13 mouse cellular contexts compared by ENCODE assay signal in the genomic region with DNA sequence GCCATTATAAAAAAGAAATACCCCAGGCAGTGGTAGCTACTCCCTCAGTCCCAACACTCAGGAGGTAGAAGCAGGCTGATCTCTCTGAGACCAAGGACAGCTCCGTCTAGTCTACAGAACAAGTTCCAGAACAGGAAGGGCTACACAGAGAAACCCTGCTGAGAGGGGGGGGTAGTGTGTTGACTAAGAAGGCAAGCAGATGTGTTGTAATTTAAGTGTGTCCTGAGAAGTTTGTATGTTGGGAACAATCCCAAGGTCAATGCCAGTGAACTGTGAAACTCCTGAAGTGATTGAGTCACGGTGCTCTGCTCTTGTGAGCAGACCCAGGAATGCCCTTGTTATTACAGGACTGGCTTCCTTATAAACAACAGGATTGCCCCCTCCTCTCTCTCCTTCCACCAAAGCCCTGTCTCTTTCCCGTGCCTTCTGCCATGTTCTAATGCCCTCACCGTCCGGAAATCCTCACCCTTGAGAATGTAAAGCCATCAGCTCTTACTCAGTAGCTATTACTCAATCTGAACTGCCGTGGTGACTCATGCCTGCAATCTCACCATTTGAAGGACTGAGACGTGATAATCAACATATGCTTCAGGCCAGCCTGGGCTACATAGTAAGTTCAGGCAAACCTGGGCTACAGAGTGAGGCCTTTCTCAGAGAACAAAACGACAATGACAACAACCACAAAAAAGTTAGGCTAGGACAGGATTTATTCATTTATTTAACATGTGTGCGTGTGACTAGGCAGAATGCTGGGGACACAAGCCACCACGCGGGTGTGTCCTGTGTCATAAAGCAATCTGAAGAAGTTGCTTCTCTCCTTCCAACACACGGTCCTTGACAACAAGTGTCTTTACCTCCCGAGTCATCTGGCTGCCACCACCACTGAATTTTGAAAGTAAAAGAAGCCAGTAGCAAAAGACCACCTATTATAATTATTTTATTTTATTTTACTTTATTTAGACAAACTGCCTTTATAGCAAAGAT. TPM values are rescaled to one million over a fixed set of nuclear protein-coding genes. Genes with fewer than 3 reads are reported as not detected.
DNase-seq lines count a peak whose midpoint lies in the region; ATAC-seq and TF ChIP-seq lines count a peak whose summit lies in the region.
"Had no signal": no experiment of that assay in that cellular context is flagged by ENCODE, and none has a peak within 500 bp of the region (broad histone marks: within the 10 kb centered on the region; RNA-seq: fewer than 3 reads in every experiment).

No protein-coding gene starts in this region.

- no peak overlapping the region for H3K4me3 ChIP-seq in C2C12 (ENCODE audit: insufficient read depth, poor library complexity, severe bottlenecking)
- no peak overlapping the region for H3K4me3 ChIP-seq in heart, embryonic 11.5 days (ENCODE audit: low read depth, low read length)
- H3K4me3 ChIP-seq in forebrain, postnatal 0 days (ENCODE audit: low read depth, low read length): no peak overlapping the region
- H3K4me3 ChIP-seq: erythroblast, embryonic 14.5 days; heart, embryonic 13.5 days; limb, embryonic 10.5 days had no signal

- peak; percentile 89 for ATAC-seq in granulocyte monocyte progenitor cell, adult 5-6 weeks (replicated peaks; ENCODE audit: poor library complexity, severe bottlenecking)
- peak; percentile 90 for ATAC-seq in megakaryocyte, adult 5-6 weeks (ENCODE audit: poor library complexity, severe bottlenecking)
- no peak for ATAC-seq in heart, embryonic 11.5 days (replicated peaks; ENCODE audit: insufficient number of reproducible peaks, low FRiP score, low TSS enrichment)
- ATAC-seq in forebrain, postnatal 0 days: no peak

- H3K27me3 ChIP-seq in C2C12 (ENCODE audit: control insufficient read depth, insufficient read depth, insufficient read length): no peaks in the 10 kb centered on the region
- H3K27me3 ChIP-seq in heart, embryonic 11.5 days (ENCODE audit: control insufficient read depth, insufficient read depth, low read length): no peaks in the 10 kb centered on the region
- no peaks in the 10 kb centered on the region for H3K27me3 ChIP-seq in forebrain, postnatal 0 days (ENCODE audit: insufficient read depth, low read length)
- H3K27me3 ChIP-seq: heart, embryonic 13.5 days had no signal

- TF ChIP-seq CTCF in C2C12 (IDR thresholded peaks at IDR 0.05; ENCODE audit: control insufficient read depth, insufficient read depth, insufficient read length): no peak
- no peak for TF ChIP-seq CTCF in forebrain, postnatal 0 days (IDR thresholded peaks at IDR 0.05; ENCODE audit: low read depth)

- WGBS in heart, embryonic 11.5 days (ENCODE audit: insufficient replicate concordance): 66% methylated on average over 13 of the region's 13 CpGs
- WGBS in forebrain, postnatal 0 days: 83% methylated on average over 13 of the region's 13 CpGs

- H3K9me3 ChIP-seq in heart, embryonic 11.5 days (replicated peaks; ENCODE audit: control insufficient read depth, low read length): no peaks in the 10 kb centered on the region
- H3K9me3 ChIP-seq in forebrain, postnatal 0 days (ENCODE audit: low read length): no peaks in the 10 kb centered on the region
- H3K9me3 ChIP-seq: heart, embryonic 13.5 days; limb, embryonic 10.5 days had no signal

- H3ac ChIP-seq in C2C12 (ENCODE audit: control insufficient read depth, insufficient read length, low read depth): no peak overlapping the region

- no peak overlapping the region for H3K27ac ChIP-seq in heart, embryonic 11.5 days (ENCODE audit: low read depth, low read length)
- no peak overlapping the region for H3K27ac ChIP-seq in forebrain, postnatal 0 days (ENCODE audit: low read depth, low read length)
- H3K27ac ChIP-seq: heart, embryonic 13.5 days; hindbrain, embryonic 14.5 days; limb, embryonic 10.5 days had no signal

- no peaks in the 10 kb centered on the region for H3K79me2 ChIP-seq in C2C12 (ENCODE audit: control insufficient read depth, insufficient read depth)

- no peaks in the 10 kb centered on the region for H3K36me3 ChIP-seq in C2C12 (ENCODE audit: control insufficient read depth, insufficient read depth)
- H3K36me3 ChIP-seq in heart, embryonic 11.5 days (ENCODE audit: control insufficient read depth, insufficient read depth, low read length): no peaks in the 10 kb centered on the region
- no peaks in the 10 kb centered on the region for H3K36me3 ChIP-seq in forebrain, postnatal 0 days (ENCODE audit: insufficient read depth)
- H3K36me3 ChIP-seq: heart, embryonic 13.5 days; limb, embryonic 10.5 days had no signal

- peak; percentile 41 for DNase-seq in adrenal gland, adult 8-10 months
- DNase-seq in adrenal gland, postnatal 25 days: no peak
- DNase-seq in right cerebral cortex, postnatal 4 days: no peak
- DNase-seq in forebrain, postnatal 0 days: no peak
- DNase-seq: layer of hippocampus, adult 9-11 months had no signal

- no peak overlapping the region for H3K9ac ChIP-seq in heart, embryonic 11.5 days (ENCODE audit: low read depth, low read length)
- H3K9ac ChIP-seq in forebrain, postnatal 0 days: no peak overlapping the region
- H3K9ac ChIP-seq: heart, embryonic 13.5 days; hindbrain, embryonic 14.5 days had no signal

- H3K79me3 ChIP-seq in C2C12 (ENCODE audit: low read depth): no peaks in the 10 kb centered on the region

- no peaks in the 10 kb centered on the region for H3K4me1 ChIP-seq in heart, embryonic 11.5 days (ENCODE audit: control insufficient read depth, insufficient read depth, low read length)
- H3K4me1 ChIP-seq in forebrain, postnatal 0 days (ENCODE audit: insufficient read depth): no peaks in the 10 kb centered on the region
- H3K4me1 ChIP-seq: heart, embryonic 13.5 days; limb, embryonic 10.5 days had no signal

- H3K4me2 ChIP-seq in heart, embryonic 11.5 days: no peak overlapping the region
- H3K4me2 ChIP-seq in forebrain, postnatal 0 days (ENCODE audit: low read depth): no peak overlapping the region
- H3K4me2 ChIP-seq: heart, embryonic 13.5 days; hindbrain, embryonic 14.5 days had no signal

RNA-seq across cellular contexts. Expression of gene Med18, which starts 12.5 kb away (rescaled TPM):
- total RNA-seq in adrenal gland, adult 8-10 months (2022): 10 to 100 TPM in 1 of 4 experiments, 1 to 10 TPM in 3; 7.7 to 11.0 (median 9.6) TPM
- 9.4 and 10.7 TPM in 2 replicates for total RNA-seq in adrenal gland, postnatal 25 days (2021)
- 13.4 TPM for polyA plus RNA-seq in C2C12 (2012; fragmentation: generic; extraction: Trizol)
- 9.2 and 16.1 TPM in 2 replicates for total RNA-seq in granulocyte monocyte progenitor cell, adult 5-6 weeks (2014; fragmentation: Nextera tagmentation)
- 9.9 and 16.2 TPM in 2 replicates for total RNA-seq in granulocyte monocyte progenitor cell, adult 5-6 weeks (2017)
- 9.0 and 11.4 TPM in 2 replicates for total RNA-seq in megakaryocyte, adult 5-6 weeks (2015)
- 7.7 and 12.5 TPM in 2 replicates for total RNA-seq in megakaryocyte, adult 5-6 weeks (2017)
- polyA plus RNA-seq in heart, embryonic 11.5 days (2014; fragmentation: Nextera tagmentation; extraction: Ambion mirVana): 12.4 and 17.4 TPM in 2 replicates
- total RNA-seq in forebrain, postnatal 0 days (2014; rRNA removed): 11.5 and 18.5 TPM in 2 replicates
- 12.0 and 15.4 TPM in 2 replicates for polyA plus RNA-seq in forebrain, postnatal 0 days (2015; fragmentation: Nextera tagmentation; extraction: Ambion mirVana)

RNA-seq across cellular contexts. Expression of gene Sesn2, which starts 34.1 kb away (rescaled TPM):
- 10 to 100 TPM; 13.4 to 16.2 (median 14.4) TPM for total RNA-seq in adrenal gland, adult 8-10 months (2022)
- total RNA-seq in adrenal gland, postnatal 25 days (2021): 20.6 and 24.1 TPM in 2 replicates
- 21.5 TPM for polyA plus RNA-seq in C2C12 (2012; fragmentation: generic; extraction: Trizol)
- total RNA-seq in granulocyte monocyte progenitor cell, adult 5-6 weeks (2014; fragmentation: Nextera tagmentation): 3.4 and 3.9 TPM in 2 replicates
- 2.1 and 2.9 TPM in 2 replicates for total RNA-seq in granulocyte monocyte progenitor cell, adult 5-6 weeks (2017)
- 7.4 TPM in 2 replicates for total RNA-seq in megakaryocyte, adult 5-6 weeks (2015)
- total RNA-seq in megakaryocyte, adult 5-6 weeks (2017): 5.2 and 5.6 TPM in 2 replicates
- 4.1 and 6.2 TPM in 2 replicates for polyA plus RNA-seq in heart, embryonic 11.5 days (2014; fragmentation: Nextera tagmentation; extraction: Ambion mirVana)
- total RNA-seq in forebrain, postnatal 0 days (2014; rRNA removed): 6.3 and 15.1 TPM in 2 replicates
- polyA plus RNA-seq in forebrain, postnatal 0 days (2015; fragmentation: Nextera tagmentation; extraction: Ambion mirVana): 6.9 and 9.0 TPM in 2 replicates

RNA-seq across cellular contexts. Expression of gene Phactr4, which starts 53.9 kb away (rescaled TPM):
- total RNA-seq in adrenal gland, adult 8-10 months (2022): 10 to 100 TPM; 53.7 to 67.7 (median 58.6) TPM
- 60.0 and 69.8 TPM in 2 replicates for total RNA-seq in adrenal gland, postnatal 25 days (2021)
- 21.8 TPM for polyA plus RNA-seq in C2C12 (2012; fragmentation: generic; extraction: Trizol)
- total RNA-seq in granulocyte monocyte progenitor cell, adult 5-6 weeks (2014; fragmentation: Nextera tagmentation): 29.2 and 36.8 TPM in 2 replicates
- 4.2 and 8.1 TPM in 2 replicates for total RNA-seq in granulocyte monocyte progenitor cell, adult 5-6 weeks (2017)
- 33.8 and 36.3 TPM in 2 replicates for total RNA-seq in megakaryocyte, adult 5-6 weeks (2015)
- 6.6 and 13.2 TPM in 2 replicates for total RNA-seq in megakaryocyte, adult 5-6 weeks (2017)
- polyA plus RNA-seq in heart, embryonic 11.5 days (2014; fragmentation: Nextera tagmentation; extraction: Ambion mirVana): 24.5 and 29.1 TPM in 2 replicates
- total RNA-seq in forebrain, postnatal 0 days (2014; rRNA removed): 3.2 and 3.9 TPM in 2 replicates
- 3.5 and 4.9 TPM in 2 replicates for polyA plus RNA-seq in forebrain, postnatal 0 days (2015; fragmentation: Nextera tagmentation; extraction: Ambion mirVana)

RNA-seq across cellular contexts. Expression of gene Atpif1, which starts 57.3 kb away (rescaled TPM):
- total RNA-seq in adrenal gland, adult 8-10 months (2022): 100 to 1,000 TPM; 275 to 400 (median 333) TPM
- total RNA-seq in adrenal gland, postnatal 25 days (2021): 426 and 437 TPM in 2 replicates
- 596 TPM for polyA plus RNA-seq in C2C12 (2012; fragmentation: generic; extraction: Trizol)
- total RNA-seq in granulocyte monocyte progenitor cell, adult 5-6 weeks (2014; fragmentation: Nextera tagmentation): 781 and 857 TPM in 2 replicates
- 1,252 and 1,475 TPM in 2 replicates for total RNA-seq in granulocyte monocyte progenitor cell, adult 5-6 weeks (2017)
- total RNA-seq in megakaryocyte, adult 5-6 weeks (2015): 240 and 279 TPM in 2 replicates
- 502 and 628 TPM in 2 replicates for total RNA-seq in megakaryocyte, adult 5-6 weeks (2017)
- 1,210 and 1,262 TPM in 2 replicates for polyA plus RNA-seq in heart, embryonic 11.5 days (2014; fragmentation: Nextera tagmentation; extraction: Ambion mirVana)
- total RNA-seq in forebrain, postnatal 0 days (2014; rRNA removed): 898 and 1,334 TPM in 2 replicates
- 1,829 and 2,415 TPM in 2 replicates for polyA plus RNA-seq in forebrain, postnatal 0 days (2015; fragmentation: Nextera tagmentation; extraction: Ambion mirVana)

RNA-seq across cellular contexts. Expression of gene Dnajc8, which starts 59.2 kb away (rescaled TPM):
- 100 to 1,000 TPM in 2 of 4 experiments, 10 to 100 TPM in 2; 92.6 to 121 (median 106) TPM for total RNA-seq in adrenal gland, adult 8-10 months (2022)
- total RNA-seq in adrenal gland, postnatal 25 days (2021): 114 and 119 TPM in 2 replicates
- polyA plus RNA-seq in C2C12 (2012; fragmentation: generic; extraction: Trizol): 104 TPM
- total RNA-seq in granulocyte monocyte progenitor cell, adult 5-6 weeks (2014; fragmentation: Nextera tagmentation): 136 and 140 TPM in 2 replicates
- total RNA-seq in granulocyte monocyte progenitor cell, adult 5-6 weeks (2017): 369 and 376 TPM in 2 replicates
- total RNA-seq in megakaryocyte, adult 5-6 weeks (2015): 113 and 122 TPM in 2 replicates
- total RNA-seq in megakaryocyte, adult 5-6 weeks (2017): 368 and 380 TPM in 2 replicates
- polyA plus RNA-seq in heart, embryonic 11.5 days (2014; fragmentation: Nextera tagmentation; extraction: Ambion mirVana): 157 and 162 TPM in 2 replicates
- total RNA-seq in forebrain, postnatal 0 days (2014; rRNA removed): 103 and 111 TPM in 2 replicates
- polyA plus RNA-seq in forebrain, postnatal 0 days (2015; fragmentation: Nextera tagmentation; extraction: Ambion mirVana): 151 and 165 TPM in 2 replicates

Comparison
In these comparisons a context has a peak if more than half of its experiments do, and no peak if none do; other contexts are left out.
1. ATAC-seq: peak in granulocyte monocyte progenitor cell, adult 5-6 weeks (single experiment) and megakaryocyte, adult 5-6 weeks (single experiment); none in heart, embryonic 11.5 days (single experiment) and forebrain, postnatal 0 days (single experiment).